Mouse (Mus musculus) T-helper 2 cell (primary cell): ENCODE measurements around the gene Tceanc2.

Source experiments
- in situ Hi-C: fragments of 300-600 bp; cut with MboI, MseI; formaldehyde crosslinking; loops from one replicate; pipeline ENCODE4 v1.15.1; 2025; ENCODE audit warnings: high pct_unique_total_duplicates

The Tceanc2 gene

DNA sequence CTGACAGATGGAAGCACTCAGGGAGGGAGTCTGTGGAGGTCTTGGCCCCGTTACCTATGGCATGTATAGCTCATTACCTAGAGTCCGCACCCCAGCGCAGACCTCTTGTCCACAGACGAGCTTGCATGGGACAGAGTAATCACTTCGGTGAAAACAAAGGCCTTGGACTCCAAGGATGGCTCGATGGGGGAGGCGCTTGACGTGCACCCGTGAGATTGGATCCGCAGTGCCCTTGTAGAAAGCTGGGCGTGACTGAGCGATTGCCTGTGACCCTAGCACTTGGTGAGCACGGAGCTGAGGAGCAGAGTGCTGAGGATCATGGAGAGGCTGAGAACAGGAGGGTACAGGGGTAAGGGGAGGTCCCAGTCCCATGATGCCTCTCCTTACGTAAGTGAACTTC, 87.2 kb downstream of the Tceanc2 start:
- in situ Hi-C loops, result no loop called here

DNA sequence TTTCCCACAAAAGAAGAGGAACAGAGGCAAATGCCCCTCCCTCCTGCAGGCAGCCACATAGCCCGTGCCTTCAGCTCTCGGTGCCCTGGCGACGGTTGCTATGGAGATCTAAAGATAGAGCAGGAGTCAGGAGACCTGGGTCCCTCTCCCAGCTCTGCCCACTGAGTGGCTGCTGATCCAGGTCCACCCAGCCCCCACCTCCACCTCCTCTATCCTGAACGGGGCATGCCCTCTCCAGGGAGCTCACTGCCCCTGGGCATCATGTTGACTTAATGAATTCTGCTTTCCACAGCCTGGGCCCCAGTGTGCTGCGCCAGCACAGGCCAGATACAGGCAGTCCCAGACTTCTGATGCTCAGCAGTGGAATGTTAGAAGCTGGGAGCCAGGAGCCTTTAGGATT, 94.1 kb downstream of the Tceanc2 start:
- in situ Hi-C loops, result no loop called here

GRCm38 (mm10) chr4:107084343-107084742, 94.6 kb downstream of the Tceanc2 start:
- in situ Hi-C loops, result no loop called here
